8 mouse cellular contexts compared by ENCODE assay signal in genomic region chr17:22225422-22226012, GRCm38 (mm10). TPM values are rescaled to one million over a fixed set of nuclear protein-coding genes. Genes with fewer than 3 reads are reported as not detected.
DNase-seq lines count a peak whose midpoint lies in the region; ATAC-seq and TF ChIP-seq lines count a peak whose summit lies in the region.
"Not testable (repeated sequence)": the region's sequence is repeated elsewhere in the genome, so short reads cannot be mapped to it uniquely, and the experiment has no call there.

Gene Zfp994, minus strand, starts transcription at chr17:22225616.

- peak within 1 kb of the TSS; percentile 57 for H3K4me2 ChIP-seq in forebrain, embryonic 15.5 days (replicated peaks)

- H3K27ac ChIP-seq in ES-E14 (ENCODE audit: insufficient read depth, low read depth, low read length, poor library complexity, severe bottlenecking) = not testable (repeated sequence)
- peak within 1 kb of the TSS; percentile 73 for H3K27ac ChIP-seq in forebrain, embryonic 15.5 days (replicated peaks)

- H3K4me3 ChIP-seq in ES-E14 (ENCODE audit: insufficient read depth in 1 of 2, low read depth in 1 of 2, low read length in 2 of 2, poor library complexity in 1 of 2, severe bottlenecking in 1 of 2) = peak within 1 kb of the TSS; percentile 75
- H3K4me3 ChIP-seq in forebrain, embryonic 15.5 days = peak within 1 kb of the TSS; percentile 74
- peak within 1 kb of the TSS; percentile 61 for H3K4me3 ChIP-seq in lung, adult 2 months (replicated peaks; ENCODE audit: extremely low read depth, low read depth, low read length)

- in situ Hi-C loops in ES-E14 (cut with MboI; ENCODE audit: low sequenced_read_pairs in 2 of 2, unreplicated experiment in 2 of 2) = loop anchor here (10.0 kb wide), 1 partner anchor 89 kb away; the partner anchor contains the start of gene CT030661.1 (in 2 of the 2)

- WGBS in forebrain, embryonic 15.5 days = 0% methylated on average over 23 of the region's 23 CpGs
- under 1% methylated on average over 23 of the region's 23 CpGs for WGBS in lung, adult 2 months

- H3K27me3 ChIP-seq in forebrain, embryonic 15.5 days = not testable (repeated sequence)

- H3K9me3 ChIP-seq in ES-E14 (ENCODE audit: control insufficient read depth, insufficient read depth, low read depth, low read length); forebrain, embryonic 15.5 days: not testable (repeated sequence)

- not testable (repeated sequence) for H3K36me3 ChIP-seq in ES-E14 (ENCODE audit: control insufficient read depth, insufficient read depth, low read length, poor library complexity, severe bottlenecking); forebrain, embryonic 15.5 days

- intact Hi-C loops in heart, postnatal 25 days (cut with DNase I) = loop anchor here (2.0 to 10.0 kb wide), 3 partner anchors 87 to 261 kb away; partner anchors contain the start of genes Zfp758, Zfp942, Zfp943 and Zfp944

- H3K9ac ChIP-seq in ES-E14 (ENCODE audit: insufficient read depth, low read depth, low read length, poor library complexity, severe bottlenecking) = peak within 1 kb of the TSS; percentile 77
- peak within 1 kb of the TSS; percentile 69 for H3K9ac ChIP-seq in forebrain, embryonic 15.5 days (replicated peaks)

- H3K4me1 ChIP-seq in ES-E14 (ENCODE audit: control insufficient read depth in 2 of 2, insufficient read depth in 2 of 2, low read length in 2 of 2, poor library complexity in 1 of 2); forebrain, embryonic 15.5 days; lung, adult 2 months (ENCODE audit: control insufficient read depth, insufficient read depth, low read length): not testable (repeated sequence)

- TF ChIP-seq POLR2A in lung, adult 2 months (IDR thresholded peaks at IDR 0.05; ENCODE audit: borderline replicate concordance, extremely low read depth, low read depth, low read length) = peak; percentile 57; the same call in 1 of the 2 replicates

- peak; percentile 100 for ATAC-seq in forebrain, embryonic 15.5 days (replicated peaks)
- ATAC-seq in neutrophil, adult 5-6 weeks (ENCODE audit: extremely low read depth, insufficient number of reproducible peaks, low FRiP score, poor library complexity, severe bottlenecking) = peak; percentile 97

- DNase-seq in ES-E14 (ENCODE audit: low read depth, low spot score) = peak; percentile 94
- peak; percentile 94 for DNase-seq in cerebellum, adult 11-12 months
- DNase-seq in heart, postnatal 25 days (ENCODE audit: low spot score) = peak; percentile 87
- peak; percentile 93 to 99 for DNase-seq in layer of hippocampus, adult 18-20 months (ENCODE audit: low spot score in 2 of 2)
- peak; percentile 90 for DNase-seq in lung, adult 2 months
- DNase-seq in thymus, adult 18-20 months = peak; percentile 80 to 92

- 0 out of 2 replicates have a peak, but pooled peaks have one; percentile 10 for TF ChIP-seq CTCF in lung, adult 2 months (IDR thresholded peaks at IDR 0.05; ENCODE audit: insufficient read depth, low read length)

RNA-seq across cellular contexts. Expression of gene Zfp994, which starts in this region (rescaled TPM):
- total RNA-seq in ES-E14 (2012; rRNA removed) = 2.4 and 2.5 TPM in 2 replicates
- polyA plus RNA-seq in forebrain, embryonic 15.5 days (2015; fragmentation: Nextera tagmentation; extraction: Ambion mirVana) = 4.5 and 5.0 TPM in 2 replicates
- 1 to 10 TPM; 2.1 to 2.2 TPM for total RNA-seq in heart, postnatal 25 days (2021)
- 1 to 10 TPM; 5.0 to 5.4 TPM for total RNA-seq in layer of hippocampus, adult 18-20 months (2021)
- 0.19 and 0.44 TPM in 2 replicates for polyA plus RNA-seq in lung, adult 2 months (2012; rRNA removed)
- total RNA-seq in neutrophil, adult 5-6 weeks (2017) = 6.6 and 7.5 TPM in 2 replicates

Comparison
In these comparisons a context has a peak if more than half of its experiments do, and no peak if none do; other contexts are left out.
1. Peak in DNase-seq and H3K4me3 ChIP-seq in lung, adult 2 months; RNA of the gene not detected or under 1 TPM.